Mouse (Mus musculus) layer of hippocampus, postnatal 25 days (tissue): ENCODE results near the gene Prrxl1. TPM values are rescaled to one million over a fixed set of nuclear protein-coding genes. Genes with fewer than 3 reads are reported as not detected.

Experiments used
- DNase-seq, 2 experiments: peaks; one replicate each; pipeline ENCODE4 v3.0.0; 2022; ENCODE audit warnings: mixed read lengths in 2 of 2, low spot score in 1 of 2; ENCODE audit errors: extremely low spot score in 1 of 2
- total RNA-seq, 2 experiments: library from RNA; stranded (reverse); gene quantifications; 2 replicates each; pipeline ENCODE4 v1.2.3; 2021

Prrxl1 gene
- total RNA-seq, 2 experiments from 2014 or later: not detected

GRCm38 (mm10) chr14:32624811-32625210 is 25.6 kb downstream of the Prrxl1 start:
- DNase-seq: no peak

- peak in 1 of 2 experiments; percentile 24 for DNase-seq
Measured at GRCm38 (mm10) chr14:32627271-32627670, 28.1 kb downstream of the Prrxl1 start.

- DNase-seq: no peak
Measured at GRCm38 (mm10) chr14:32628584-32628983, 29.4 kb downstream of the Prrxl1 start.

- no peak for DNase-seq
Measured at GRCm38 (mm10) chr14:32632908-32633600, 33.8 kb downstream of the Prrxl1 start.

GRCm38 (mm10) chr14:32634015-32634682 is 34.9 kb downstream of the Prrxl1 start:
- no peak for DNase-seq

GRCm38 (mm10) chr14:32638485-32638884 is 39.3 kb downstream of the Prrxl1 start:
- no peak for DNase-seq

- DNase-seq: no peak
Measured at GRCm38 (mm10) chr14:32659781-32660180, 60.6 kb downstream of the Prrxl1 start.

- no peak for DNase-seq
Measured at GRCm38 (mm10) chr14:32663099-32663498, 63.9 kb downstream of the Prrxl1 start.

GRCm38 (mm10) chr14:32673178-32673577 is 74.0 kb downstream of the Prrxl1 start:
- DNase-seq: no peak

- DNase-seq: no peak
Measured at GRCm38 (mm10) chr14:32678565-32678964, 79.4 kb downstream of the Prrxl1 start.

- no peak for DNase-seq
Measured at GRCm38 (mm10) chr14:32681603-32682002, 82.4 kb downstream of the Prrxl1 start.

- DNase-seq: no peak
Measured at GRCm38 (mm10) chr14:32682536-32682935, 83.3 kb downstream of the Prrxl1 start.

GRCm38 (mm10) chr14:32683251-32683838 is 84.1 kb downstream of the Prrxl1 start:
- no peak for DNase-seq

GRCm38 (mm10) chr14:32683982-32684734 is 85.0 kb downstream of the Prrxl1 start:
- peak in 1 of 2 experiments; percentile 19 for DNase-seq

- DNase-seq: no peak
Measured at GRCm38 (mm10) chr14:32684735-32685105, 85.5 kb downstream of the Prrxl1 start.

- DNase-seq: no peak
Measured at GRCm38 (mm10) chr14:32685124-32685826, 86.1 kb downstream of the Prrxl1 start, which contains the start of gene 3425401B19Rik. Gene 3425401B19Rik (minus strand): TSS chr14:32685293.

- no peak for DNase-seq
Measured at GRCm38 (mm10) chr14:32695906-32696305, 96.7 kb downstream of the Prrxl1 start.

- DNase-seq: no peak
Measured at GRCm38 (mm10) chr14:32696344-32696743, 97.1 kb downstream of the Prrxl1 start.

GRCm38 (mm10) chr14:32697774-32698173 is 98.6 kb downstream of the Prrxl1 start:
- DNase-seq: no peak

- DNase-seq: no peak
Measured at GRCm38 (mm10) chr14:32698556-32698955, 99.3 kb downstream of the Prrxl1 start.
